Mouse (Mus musculus): ENCODE data around the gene Selenof.
A peak's percentile ranks its signal among the peaks of the same experiment; 100 is the strongest.
"Not testable (repeated sequence)": the region's sequence is repeated elsewhere in the genome, so short reads cannot be mapped to it uniquely, and the experiment has no call there.

Gene Selenof

DNA sequence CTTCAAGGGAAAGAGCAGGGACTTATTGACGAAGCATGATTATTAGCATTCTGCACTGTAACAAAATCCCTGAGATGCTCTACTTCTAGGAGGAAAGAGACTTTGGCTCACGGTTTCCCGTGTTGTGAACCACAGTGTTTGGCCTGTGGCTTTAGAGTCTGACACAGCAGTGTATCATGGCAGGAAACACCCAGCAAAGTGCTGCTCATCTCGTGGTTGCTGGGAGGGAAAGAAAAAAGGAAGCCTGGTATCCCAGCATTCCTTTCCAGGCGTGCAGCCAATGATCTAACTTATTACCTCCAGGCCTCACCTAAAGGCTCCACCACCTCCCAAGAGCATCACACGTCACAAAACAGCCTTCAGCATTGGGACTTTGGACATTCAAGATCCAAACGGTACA, 32.7 kb downstream of the Selenof start:
- no peak for DNase-seq (ENCODE audit: low read depth)

DNA sequence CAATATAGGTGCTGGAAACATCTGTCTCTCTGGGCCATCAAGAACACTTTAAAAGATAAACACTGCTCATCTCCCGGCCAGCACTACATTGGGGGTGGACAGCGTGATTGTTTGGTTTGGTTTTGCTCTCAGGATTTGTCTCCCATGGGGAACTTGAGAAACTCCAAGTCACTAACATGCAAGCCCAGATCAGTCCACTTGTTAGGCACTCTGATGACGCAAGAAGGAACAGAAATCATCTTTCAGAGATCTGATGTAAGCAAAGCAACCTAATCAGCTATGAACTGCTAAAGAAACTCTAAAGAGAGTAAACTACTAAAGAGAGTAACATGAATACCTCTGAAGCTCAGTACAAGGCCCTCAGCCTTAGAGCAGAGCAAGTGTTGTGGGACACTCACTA, 33.5 kb downstream of the Selenof start:
- DNase-seq (ENCODE audit: low read depth) = no peak

DNA sequence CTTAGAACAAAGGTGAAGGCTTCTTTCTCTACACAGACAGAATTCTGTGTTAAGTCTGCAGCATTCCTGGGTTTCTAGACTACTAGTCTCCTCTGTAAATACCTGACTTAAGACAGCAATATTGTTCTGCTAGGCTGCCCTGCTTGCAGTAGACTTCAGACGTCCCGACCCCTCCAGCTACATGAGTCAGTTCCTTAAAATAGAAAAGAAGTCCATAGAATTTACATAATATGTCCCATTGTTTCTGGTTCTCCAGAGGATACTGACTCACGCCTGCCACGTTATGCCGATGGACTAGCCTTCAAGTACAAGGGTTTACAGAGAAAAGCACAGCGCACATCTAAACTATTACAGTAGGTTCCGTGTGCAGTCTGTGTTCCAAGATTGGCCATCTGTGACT, 34.1 kb downstream of the Selenof start:
- peak; percentile 60 for DNase-seq (ENCODE audit: low read depth)

DNA sequence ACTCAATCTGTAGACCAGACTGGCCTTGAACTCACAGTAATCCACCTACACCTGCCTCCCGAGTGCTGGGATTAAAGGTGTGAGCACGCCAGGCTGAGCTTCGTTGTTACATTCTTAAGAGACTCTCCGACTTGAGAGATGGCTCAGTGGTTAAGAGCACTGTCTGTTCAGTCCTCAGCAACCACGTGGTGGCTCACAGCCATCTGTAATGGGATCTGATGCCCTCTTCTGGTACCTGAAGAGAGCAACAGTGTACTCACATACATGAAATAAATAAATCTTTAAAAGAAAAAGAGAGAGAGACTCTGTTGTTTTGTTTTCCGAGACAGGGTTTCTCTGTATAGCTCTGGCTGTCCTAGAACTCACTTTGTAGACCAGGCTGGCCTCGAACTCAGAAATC, 35.7 kb downstream of the Selenof start:
- not testable (repeated sequence) for DNase-seq (ENCODE audit: low read depth)

DNA sequence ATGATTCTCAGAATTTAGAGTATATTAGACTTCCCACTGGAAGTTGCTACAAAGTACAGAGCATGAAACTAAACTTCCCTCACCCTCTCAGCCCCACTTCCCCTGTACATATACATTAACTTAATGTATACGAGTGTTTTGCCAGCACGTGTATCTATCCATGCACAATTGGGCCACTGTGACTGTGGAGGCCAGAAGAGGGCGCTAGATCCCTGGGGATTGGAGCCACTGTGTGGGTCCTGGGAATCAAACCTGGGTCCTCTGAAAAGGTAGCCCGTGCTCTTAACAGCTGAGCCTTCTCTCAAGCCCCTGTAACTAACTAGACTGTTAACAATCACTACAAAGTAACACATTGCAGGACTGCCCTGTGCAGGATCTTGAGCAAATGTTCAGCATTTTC, 36.3 kb downstream of the Selenof start:
- no peak for DNase-seq (ENCODE audit: low read depth)

DNA sequence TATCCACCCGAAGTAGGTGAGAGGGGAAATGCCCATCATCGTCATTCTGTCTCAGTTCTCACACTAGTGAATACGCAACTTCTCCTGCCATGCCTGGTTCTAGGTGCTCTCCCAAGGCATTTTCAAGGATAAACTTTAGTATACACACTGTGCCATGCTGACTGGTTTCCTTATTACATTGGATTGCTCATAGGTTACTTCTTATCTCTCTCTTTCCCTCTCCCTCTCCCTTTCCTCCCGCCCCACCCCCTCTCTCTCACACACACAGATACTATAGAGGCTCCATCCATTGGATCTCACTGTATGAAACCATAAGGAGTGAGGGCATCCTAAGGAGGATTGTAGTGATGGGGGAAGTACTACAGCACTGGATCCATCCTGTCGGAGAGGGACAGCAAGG, 38.0 kb downstream of the Selenof start:
- DNase-seq (ENCODE audit: low read depth) = no peak

DNA sequence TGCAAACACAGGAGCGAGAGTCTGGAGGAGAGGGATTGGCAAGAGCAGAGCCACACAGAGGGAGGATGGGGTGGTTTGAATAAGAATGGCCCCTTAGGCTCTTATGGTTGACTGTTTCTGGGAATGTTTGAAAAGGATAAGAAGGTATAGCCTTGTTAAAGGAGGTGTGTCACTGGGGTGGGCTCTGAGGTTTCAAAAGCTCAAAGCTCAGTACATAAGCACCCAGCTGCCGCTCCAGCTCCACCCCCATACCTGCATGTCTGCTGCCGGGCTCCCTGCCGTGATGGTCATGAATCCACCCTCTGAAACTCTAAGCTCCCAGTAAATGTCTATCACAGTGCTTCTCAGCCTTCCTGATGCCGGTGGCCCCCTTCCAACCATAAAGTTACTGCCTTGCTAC, 40.7 kb downstream of the Selenof start:
- DNase-seq (ENCODE audit: low read depth) = no peak

DNA sequence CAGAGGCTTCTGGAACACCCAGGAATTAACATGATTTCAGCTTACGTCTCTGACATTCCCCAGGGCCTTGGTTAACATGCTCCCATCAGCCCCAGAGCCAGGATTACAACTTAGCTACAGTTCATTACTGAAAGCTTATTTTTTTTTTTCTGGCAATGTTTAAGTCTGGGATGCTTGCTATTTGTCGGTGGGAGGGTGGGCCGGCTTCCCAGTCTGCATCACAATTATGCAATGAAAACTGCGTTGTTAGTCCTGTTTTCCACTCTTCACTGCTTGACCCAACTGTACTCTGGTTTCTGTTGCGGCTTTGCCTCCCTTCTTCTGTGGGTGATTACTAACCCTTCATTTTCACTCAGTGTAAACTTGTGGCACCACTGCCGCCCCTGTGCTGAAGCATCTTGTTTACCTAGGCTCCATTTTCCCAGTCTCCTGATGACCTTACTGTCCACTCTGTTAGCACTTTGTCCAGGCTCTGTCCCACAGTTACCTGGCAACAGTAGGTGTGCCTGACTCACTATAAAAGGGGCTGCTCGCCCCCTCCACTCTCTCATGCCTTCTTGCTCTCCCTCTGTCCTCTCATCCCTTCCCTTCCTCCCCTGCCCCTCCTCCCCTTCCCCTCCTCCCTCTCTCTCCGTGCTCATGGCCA, 41.6 kb downstream of the Selenof start:
- peak; percentile 91 for DNase-seq (ENCODE audit: low read depth)

DNA sequence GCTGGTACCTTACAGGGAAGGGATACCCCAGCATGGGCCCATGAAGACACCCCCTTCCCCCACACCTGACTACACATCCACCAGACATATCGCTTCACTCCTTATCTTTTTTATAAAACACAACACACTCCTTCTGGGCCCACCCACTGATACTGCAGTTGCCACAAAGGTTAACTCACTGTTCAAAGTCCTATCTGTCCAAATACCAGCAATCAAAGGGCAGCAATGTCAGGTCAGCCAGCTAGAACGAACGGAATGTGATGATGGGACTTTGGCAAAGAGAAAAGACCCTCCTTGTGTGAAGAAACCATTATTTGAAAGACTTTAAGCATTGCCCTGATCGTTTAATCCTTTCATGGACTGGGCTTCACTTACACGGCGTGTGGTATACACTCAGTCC, 42.3 kb downstream of the Selenof start:
- DNase-seq (ENCODE audit: low read depth) = no peak

DNA sequence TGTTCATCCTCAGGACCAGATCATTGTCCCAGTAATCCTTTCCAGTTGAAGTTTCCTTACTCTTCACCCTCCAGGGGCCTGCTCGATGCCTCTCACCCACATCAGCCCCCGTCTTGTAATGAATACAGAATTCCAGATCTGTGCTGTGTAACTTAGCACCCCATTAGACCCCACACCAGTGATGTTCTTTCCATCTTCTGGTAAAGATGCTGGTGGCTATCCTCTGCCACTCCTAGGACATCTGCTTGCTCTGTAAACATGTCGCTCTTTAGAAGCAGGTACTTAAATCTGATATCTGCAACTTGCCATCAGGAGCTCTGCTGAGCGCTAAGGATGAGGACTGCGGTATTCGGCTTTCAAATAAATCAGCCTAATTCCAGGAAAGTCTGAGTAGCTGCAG, 44.2 kb downstream of the Selenof start:
- no peak for DNase-seq (ENCODE audit: low read depth)

DNA sequence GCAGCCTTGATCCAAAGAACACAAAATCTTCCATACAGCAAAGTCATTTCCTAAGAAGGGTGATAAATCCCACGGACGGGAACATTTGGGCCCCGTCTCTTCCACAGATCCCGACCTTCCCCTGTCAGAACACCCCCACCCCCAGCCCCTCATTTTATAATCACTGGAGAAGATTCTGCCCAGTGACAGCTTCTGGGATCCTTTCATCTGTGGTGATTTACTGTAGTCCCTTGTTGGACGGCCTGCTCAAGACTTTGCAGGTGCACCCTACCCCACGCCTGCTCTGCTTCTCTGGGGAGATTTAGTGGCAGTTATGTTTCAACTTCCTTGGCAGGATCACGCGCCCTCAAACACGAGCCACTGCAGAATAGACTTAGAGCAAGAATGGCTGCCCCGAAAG, 44.6 kb downstream of the Selenof start:
- DNase-seq (ENCODE audit: low read depth) = no peak

DNA sequence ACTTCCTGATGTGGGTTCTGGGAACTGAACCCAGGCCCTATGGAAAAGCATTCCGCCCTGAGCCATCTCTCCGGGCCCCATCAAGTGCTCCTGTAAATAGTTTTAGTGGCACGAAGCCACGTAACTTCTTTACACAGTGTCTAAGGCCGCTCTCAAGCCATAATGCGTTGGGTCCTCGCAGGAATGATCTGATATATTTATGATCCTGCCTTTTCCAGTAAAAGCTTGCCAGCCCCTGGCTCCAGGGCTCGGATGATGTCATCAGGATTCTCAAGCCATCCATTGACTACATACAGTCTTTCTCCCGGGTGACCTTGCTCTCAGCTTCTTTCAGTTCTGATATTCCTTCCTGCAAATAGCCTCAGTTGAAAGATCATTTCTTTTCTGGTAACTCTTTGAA, 45.4 kb downstream of the Selenof start:
- DNase-seq (ENCODE audit: low read depth) = no peak

DNA sequence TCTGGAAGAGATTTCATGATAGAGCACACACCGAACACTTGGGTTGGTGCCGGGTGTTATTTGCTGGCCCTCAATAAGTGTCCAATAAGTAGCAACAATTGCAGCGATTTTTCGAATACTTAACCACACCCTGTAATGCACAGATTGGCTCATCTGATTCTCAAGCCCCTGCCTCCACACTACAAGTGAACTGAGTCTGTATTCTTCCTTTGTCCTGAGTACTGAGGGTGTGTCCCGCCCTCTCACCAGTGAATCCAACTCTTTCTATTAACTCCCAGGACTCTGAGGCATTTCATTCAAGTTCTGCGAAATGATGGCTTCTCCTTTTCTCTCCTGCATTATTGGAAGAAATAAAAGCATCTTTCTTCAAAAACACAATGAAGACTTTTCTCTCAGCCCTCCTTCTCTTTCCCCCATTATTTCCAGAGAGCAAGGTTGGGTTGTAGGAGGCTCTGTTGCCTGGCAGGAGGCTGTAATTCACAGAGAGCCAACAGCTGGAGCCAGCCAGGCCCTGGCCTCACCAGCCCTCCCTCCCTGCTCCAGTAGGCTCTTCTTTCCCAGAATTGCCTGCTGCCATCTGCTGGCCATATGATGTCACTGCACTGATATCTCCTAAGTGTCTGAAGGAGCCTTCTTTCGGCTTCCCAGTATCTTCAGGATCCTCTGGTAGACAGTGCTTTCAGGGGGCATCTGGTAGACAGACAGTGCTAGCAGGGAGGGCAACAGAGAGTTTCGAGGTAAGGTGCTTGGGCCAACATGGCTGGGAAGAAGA, 46.7 kb downstream of the Selenof start:
- DNase-seq (ENCODE audit: low read depth) = peak; percentile 63

DNA sequence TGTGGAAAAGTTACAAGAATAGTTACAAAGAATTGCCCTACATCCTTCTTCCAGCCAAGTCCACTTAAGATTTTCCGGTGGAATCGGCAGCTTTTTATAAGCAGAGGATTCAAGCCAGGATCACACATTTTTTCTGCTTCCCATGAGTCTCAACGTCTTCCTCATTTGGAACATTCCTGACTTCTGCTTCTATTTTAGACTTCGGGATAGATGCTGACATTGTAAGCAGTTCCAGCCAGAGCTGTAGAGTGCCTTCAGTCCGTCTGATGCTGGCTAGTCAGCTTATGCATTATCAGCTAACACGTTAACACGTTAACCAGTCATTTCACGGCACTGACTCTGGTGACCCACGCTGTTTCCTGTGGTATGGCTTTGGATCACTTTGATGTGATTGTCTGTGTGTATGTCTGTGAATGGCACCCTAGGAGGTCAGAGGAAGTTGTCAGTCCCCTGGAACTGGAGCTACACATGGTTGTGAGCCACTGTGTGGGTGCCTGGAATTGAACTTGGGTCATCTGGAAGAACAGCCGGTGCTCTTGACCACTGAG, 47.6 kb downstream of the Selenof start:
- no peak for DNase-seq (ENCODE audit: low read depth)

DNA sequence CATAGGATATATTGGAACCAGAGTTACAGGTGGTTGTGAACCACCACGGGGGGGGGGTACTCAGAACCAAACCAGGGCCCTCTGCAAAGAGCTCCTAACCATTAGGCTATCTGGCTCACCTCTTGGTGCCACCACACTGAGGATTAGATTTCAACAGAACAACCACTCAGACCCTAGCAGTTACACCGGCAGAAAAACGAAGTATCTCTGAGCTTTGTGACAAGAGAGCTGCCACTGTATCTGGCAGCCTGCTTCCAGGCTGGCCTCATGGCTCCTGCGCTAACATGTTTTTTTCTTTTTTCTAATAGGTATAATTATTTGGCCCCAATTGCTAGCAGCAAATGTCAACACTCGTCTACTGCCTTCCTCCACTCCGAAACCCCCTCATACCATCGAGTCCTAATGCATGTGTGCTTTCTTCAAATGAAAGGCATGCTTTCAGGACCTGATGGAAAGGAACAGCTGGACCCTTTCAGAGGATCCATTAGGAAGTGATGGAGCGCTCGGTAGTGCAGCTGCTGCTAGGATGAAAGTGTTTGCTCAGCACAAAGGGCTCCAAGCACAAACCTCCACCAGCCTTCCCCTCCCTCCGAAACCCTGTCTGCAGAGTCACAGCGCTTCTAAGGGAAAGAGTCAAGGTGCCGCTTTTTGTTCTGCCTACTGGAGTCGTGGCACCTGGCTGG, 53.0 kb downstream of the Selenof start:
- DNase-seq (ENCODE audit: low read depth) = no peak

DNA sequence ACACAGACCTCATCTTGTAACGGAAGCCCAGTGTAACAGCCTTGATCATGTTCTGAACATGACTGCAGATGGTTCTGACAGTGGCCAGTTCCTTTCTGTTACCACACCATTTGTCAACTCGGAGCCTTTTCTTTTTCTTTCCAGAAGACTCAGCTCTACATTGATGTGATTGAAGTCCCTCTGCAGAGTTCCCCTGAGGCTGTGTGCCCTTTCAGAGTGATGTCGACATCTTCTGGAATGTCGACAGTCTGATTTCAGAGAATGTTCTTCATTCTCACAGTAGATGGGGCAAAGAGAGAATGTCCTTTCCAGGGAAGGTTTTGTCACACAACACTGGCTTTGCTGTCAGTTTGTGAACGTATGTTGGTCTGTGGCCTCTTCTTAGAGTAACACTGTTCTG, 55.6 kb downstream of the Selenof start:
- DNase-seq (ENCODE audit: low read depth) = no peak

DNA sequence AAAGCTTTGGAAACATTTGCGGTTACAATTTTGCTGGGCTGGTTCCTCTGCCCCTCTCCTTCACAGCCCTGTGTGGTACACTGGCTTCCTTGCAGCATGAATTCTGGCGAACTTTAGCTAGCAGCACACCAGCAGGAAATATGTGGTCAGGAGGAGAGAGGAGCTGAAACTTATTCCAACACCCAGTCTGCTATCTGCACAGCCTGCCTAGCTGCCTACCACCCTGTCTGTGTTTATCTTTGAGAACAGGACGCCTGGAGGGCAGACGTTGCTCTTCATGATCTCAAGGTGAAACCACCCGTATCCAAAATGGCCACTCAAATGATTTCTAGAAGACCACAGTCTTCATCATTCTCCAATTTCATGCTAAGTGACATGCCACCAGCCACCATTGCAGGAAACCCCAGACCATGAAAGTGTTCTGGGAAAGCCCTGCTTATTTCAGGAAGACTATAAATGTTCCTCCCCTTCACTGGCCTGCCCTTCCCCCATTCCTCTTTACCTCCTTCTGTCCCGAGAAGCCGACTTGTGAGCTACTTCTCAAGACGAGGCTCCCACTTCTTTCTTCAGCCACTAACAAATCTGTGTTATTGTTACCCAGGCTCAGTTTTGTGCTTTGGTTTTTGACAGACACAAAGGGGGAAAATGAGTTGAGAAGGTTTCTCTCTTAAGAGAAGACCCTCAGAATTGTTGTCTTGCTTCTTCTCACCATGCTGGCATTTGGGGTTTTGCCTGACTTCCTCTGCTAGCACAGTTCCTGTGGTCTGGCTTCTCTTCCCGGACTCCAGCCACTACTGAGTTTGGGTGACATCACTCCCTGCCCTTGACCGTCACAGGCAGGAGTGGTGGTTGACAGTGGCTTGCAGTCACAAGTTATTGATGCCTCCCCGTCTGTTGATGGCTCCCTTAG, 58.2 kb downstream of the Selenof start:
- no peak for DNase-seq (ENCODE audit: low read depth)

DNA sequence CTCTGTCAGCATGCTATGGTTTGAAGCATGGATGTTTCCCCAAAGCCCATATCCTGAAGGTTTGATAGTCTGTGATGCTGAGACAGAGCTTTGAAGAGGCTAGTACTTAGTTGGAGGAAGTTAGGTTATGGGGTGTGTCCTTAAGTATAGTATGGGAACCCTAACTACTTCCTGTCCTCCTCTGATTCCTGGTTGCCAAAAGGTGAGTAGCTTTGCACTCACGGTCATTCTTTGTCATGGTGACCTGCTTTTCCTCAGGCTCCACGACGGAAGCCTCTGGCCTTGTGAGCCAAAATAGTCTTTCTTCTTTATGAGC, 58.8 kb downstream of the Selenof start:
- no peak for DNase-seq (ENCODE audit: low read depth)

DNA sequence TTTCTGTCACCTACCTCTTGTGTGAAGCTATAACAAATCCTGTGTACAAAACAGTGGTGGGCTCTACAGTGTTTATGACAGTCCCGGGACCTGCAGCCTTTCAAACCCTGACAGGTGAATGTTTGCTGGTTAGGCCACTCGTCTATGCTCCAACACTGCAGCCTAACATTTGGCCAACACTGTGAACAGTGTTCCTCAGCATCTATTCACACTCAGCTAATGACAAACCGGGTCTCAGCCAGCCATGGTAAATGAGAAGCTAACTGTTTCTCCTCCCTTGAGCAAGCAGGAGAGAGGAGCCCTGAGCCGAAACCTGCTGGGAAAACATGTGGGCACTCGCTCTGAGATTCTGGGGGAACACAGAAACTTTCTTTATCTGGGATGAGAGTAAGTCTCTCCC, 65.1 kb downstream of the Selenof start:
- DNase-seq (ENCODE audit: low read depth) = no peak

DNA sequence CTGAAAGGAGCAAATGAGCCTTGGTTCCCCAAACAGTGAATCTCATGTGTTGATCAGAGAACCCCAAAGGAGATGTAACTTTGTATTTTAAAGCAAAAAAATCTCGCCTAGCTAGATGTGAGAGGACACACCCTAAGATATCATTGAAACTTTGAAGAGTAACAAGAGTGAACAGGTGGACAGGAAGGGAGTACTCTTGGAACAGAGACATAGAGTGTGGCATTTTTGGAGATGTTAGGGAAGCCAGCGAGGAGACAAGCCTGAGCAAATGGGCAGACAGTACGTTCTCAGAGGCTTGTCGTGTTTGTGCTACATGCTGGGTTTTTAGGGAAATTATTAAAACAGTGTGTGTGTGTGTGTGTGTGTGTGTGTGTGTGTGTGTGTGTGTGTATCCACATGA, 68.0 kb downstream of the Selenof start:
- no peak for DNase-seq (ENCODE audit: low read depth)

DNA sequence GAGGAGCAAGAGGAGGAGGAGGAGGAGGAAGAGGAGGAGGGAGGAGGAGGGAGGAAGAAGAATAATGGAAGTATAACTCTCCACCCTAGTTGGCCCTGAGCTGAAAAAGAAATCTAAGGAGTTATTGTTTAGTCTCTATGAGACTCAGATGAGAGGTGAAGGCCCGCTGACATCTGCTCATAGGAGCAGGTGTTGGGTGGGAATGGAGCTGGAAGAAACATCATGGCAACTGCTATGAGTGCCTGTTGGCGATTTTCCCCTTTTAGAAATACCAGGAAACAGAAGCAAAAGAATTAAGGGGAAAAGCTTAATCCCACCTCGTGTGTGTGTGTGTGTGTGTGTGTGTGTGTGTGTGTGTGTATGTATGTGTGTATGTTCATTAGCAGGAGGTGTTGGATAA, 69.3 kb downstream of the Selenof start:
- no peak for DNase-seq (ENCODE audit: low read depth)

DNA sequence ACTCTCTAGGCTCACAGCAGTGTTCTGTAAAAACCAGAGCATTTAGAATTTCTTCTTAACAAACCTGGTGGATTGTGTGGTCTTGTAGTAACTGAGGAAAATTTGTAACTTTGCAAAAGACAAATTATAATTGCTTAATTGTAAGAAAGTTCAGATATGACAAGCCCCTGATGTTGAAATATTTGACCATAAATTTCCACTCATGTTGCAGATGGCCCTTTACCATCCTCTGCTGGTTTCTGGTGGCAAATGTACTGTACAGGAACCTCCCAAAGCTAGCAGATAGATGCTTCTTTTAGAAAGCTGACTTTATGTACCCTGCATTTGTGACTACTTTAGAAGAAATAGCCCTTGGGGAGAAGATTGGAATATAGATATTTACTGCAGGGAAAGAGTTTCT, 69.9 kb downstream of the Selenof start:
- no peak for DNase-seq (ENCODE audit: low read depth)

Measured in fibroblast of lung, adult 2 months (primary cell).